ENCODE assay signal across 9 mouse cellular contexts in the genomic region with DNA sequence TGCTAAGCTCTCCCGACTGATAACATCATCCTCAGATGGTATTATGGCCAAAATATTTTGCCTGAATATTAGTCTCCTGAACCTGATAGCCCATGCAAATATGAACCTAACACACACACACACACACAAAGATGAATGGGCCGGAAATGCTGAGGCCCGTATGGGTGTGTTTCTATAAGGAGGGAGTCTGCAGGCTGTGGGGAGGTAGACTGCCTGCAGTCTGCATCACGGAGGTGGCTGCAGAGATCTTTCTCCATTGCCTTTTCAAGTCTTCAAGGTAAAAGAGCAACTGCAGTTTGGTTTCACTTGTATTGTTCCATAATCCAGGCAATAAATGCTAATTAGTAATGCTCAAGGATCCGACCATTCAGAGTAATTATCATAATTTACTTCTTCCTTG.
DNase-seq lines count a peak whose midpoint lies in the region; ATAC-seq and TF ChIP-seq lines count a peak whose summit lies in the region.
"Had no signal": no experiment of that assay in that cellular context is flagged by ENCODE, and none has a peak within 500 bp of the region (broad histone marks: within the 10 kb centered on the region; RNA-seq: fewer than 3 reads in every experiment).

No protein-coding gene starts in this region.

- peaks cover 93% of the 10 kb centered on the region for H3K79me2 ChIP-seq in myocyte (ENCODE audit: control insufficient read depth, insufficient read depth)

- H3K4me2 ChIP-seq in kidney, embryonic 14.5 days (replicated peaks; ENCODE audit: low read depth, low read length), result no peak overlapping the region; the same call in 1 of the 2 replicates
- H3K4me2 ChIP-seq in embryonic facial prominence, embryonic 11.5 days (ENCODE audit: low read depth, low read length), result peak overlapping the region; percentile 41
- peak overlapping the region; percentile 82 for H3K4me2 ChIP-seq in hindbrain, embryonic 13.5 days
- peak overlapping the region; percentile 98 for H3K4me2 ChIP-seq in myocyte (ENCODE audit: low read depth)

- peaks cover 26% of the 10 kb centered on the region for H3K36me3 ChIP-seq in kidney, embryonic 14.5 days (ENCODE audit: control insufficient read depth, insufficient read depth, low read length)
- peaks cover 14% of the 10 kb centered on the region for H3K36me3 ChIP-seq in embryonic facial prominence, embryonic 11.5 days (replicated peaks; ENCODE audit: control insufficient read depth, insufficient read depth, low read depth, low read length)
- H3K36me3 ChIP-seq in hindbrain, embryonic 13.5 days, result peaks cover 29% of the 10 kb centered on the region
- peaks cover 26% of the 10 kb centered on the region for H3K36me3 ChIP-seq in myocyte (ENCODE audit: control insufficient read depth, insufficient read depth)

- H3K9ac ChIP-seq in kidney, embryonic 14.5 days (ENCODE audit: low read depth, low read length), result no peak overlapping the region; the same call in 1 of the 2 replicates
- peak overlapping the region; percentile 63 for H3K9ac ChIP-seq in embryonic facial prominence, embryonic 11.5 days (replicated peaks; ENCODE audit: low read length)
- peak overlapping the region; percentile 96 for H3K9ac ChIP-seq in hindbrain, embryonic 13.5 days

- no peaks in the 10 kb centered on the region for H3K27me3 ChIP-seq in kidney, embryonic 14.5 days (ENCODE audit: control insufficient read depth, insufficient read depth, low read length)
- H3K27me3 ChIP-seq in embryonic facial prominence, embryonic 11.5 days (ENCODE audit: control insufficient read depth, insufficient read depth, low read length), result no peaks in the 10 kb centered on the region
- no peaks in the 10 kb centered on the region for H3K27me3 ChIP-seq in hindbrain, embryonic 13.5 days
- H3K27me3 ChIP-seq in myocyte (ENCODE audit: control insufficient read depth, insufficient read depth, insufficient read length), result no peaks in the 10 kb centered on the region

- H3K27ac ChIP-seq in kidney, embryonic 14.5 days (ENCODE audit: low read depth, low read length), result peak overlapping the region; percentile 24; the same call in 1 of the 2 replicates
- H3K27ac ChIP-seq in embryonic facial prominence, embryonic 11.5 days (replicated peaks; ENCODE audit: low read depth, low read length), result peak overlapping the region; percentile 75
- H3K27ac ChIP-seq in hindbrain, embryonic 13.5 days, result peak overlapping the region; percentile 98

- H3K9me3 ChIP-seq in kidney, embryonic 14.5 days (ENCODE audit: control insufficient read depth, low read length), result no peaks in the 10 kb centered on the region
- H3K9me3 ChIP-seq in embryonic facial prominence, embryonic 11.5 days (replicated peaks; ENCODE audit: control insufficient read depth, low read length), result no peaks in the 10 kb centered on the region
- no peaks in the 10 kb centered on the region for H3K9me3 ChIP-seq in hindbrain, embryonic 13.5 days

- H3ac ChIP-seq in myocyte (ENCODE audit: control insufficient read depth, insufficient read length), result no peak overlapping the region

- no peak for ATAC-seq in kidney, embryonic 14.5 days (ENCODE audit: low FRiP score, low TSS enrichment)
- ATAC-seq in embryonic facial prominence, embryonic 11.5 days (replicated peaks; ENCODE audit: insufficient number of reproducible peaks, low FRiP score, low TSS enrichment, low read depth), result no peak
- ATAC-seq in hindbrain, embryonic 13.5 days (ENCODE audit: low FRiP score), result no peak

- no peak for DNase-seq in kidney, postnatal 10 days
- DNase-seq in embryonic facial prominence, embryonic 11.5 days (ENCODE audit: low spot score), result no peak
- DNase-seq in cerebellum, adult 9-10 months, result no peak
- no peak for DNase-seq in right cerebral cortex, postnatal 10 days (ENCODE audit: low spot score in 2 of 2)
- no peak for DNase-seq in embryo, embryonic 10.5 days (ENCODE audit: low spot score)
- DNase-seq: layer of hippocampus, adult 9-11 months had no signal

- WGBS in kidney, embryonic 14.5 days, result 44% methylated on average over 5 of the region's 5 CpGs
- WGBS in embryonic facial prominence, embryonic 11.5 days, result 44% methylated on average over 5 of the region's 5 CpGs
- WGBS in hindbrain, embryonic 13.5 days, result 20% methylated on average over 5 of the region's 5 CpGs

- peak; percentile 15 for TF ChIP-seq POLR2A in myocyte (IDR thresholded peaks at IDR 0.05; ENCODE audit: insufficient read length, low read depth)

- no peak overlapping the region for H3K4me3 ChIP-seq in kidney, embryonic 14.5 days (ENCODE audit: low read length)
- H3K4me3 ChIP-seq in embryonic facial prominence, embryonic 11.5 days (ENCODE audit: low read depth, low read length), result peak overlapping the region; percentile 19; the same call in 1 of the 2 replicates
- H3K4me3 ChIP-seq in hindbrain, embryonic 13.5 days, result peak overlapping the region; percentile 82
- peak overlapping the region; percentile 96 for H3K4me3 ChIP-seq in myocyte

- peaks cover 7% of the 10 kb centered on the region; the same call in 1 of the 2 replicates for H3K4me1 ChIP-seq in kidney, embryonic 14.5 days (ENCODE audit: control insufficient read depth, insufficient read depth, low read length)
- H3K4me1 ChIP-seq in embryonic facial prominence, embryonic 11.5 days (ENCODE audit: control insufficient read depth, insufficient read depth, low read length), result no peaks in the 10 kb centered on the region
- H3K4me1 ChIP-seq in hindbrain, embryonic 13.5 days (replicated peaks), result peaks cover 46% of the 10 kb centered on the region

TF ChIP-seq in myocyte, 11 proteins besides CTCF, POLR2A, EP300 and RAD21:
- TF ChIP-seq MYOG (IDR thresholded peaks at IDR 0.05; ENCODE audit: control insufficient read depth in 1 of 3, insufficient read depth in 1 of 3, insufficient read length in 2 of 3, low read depth in 2 of 3) (no peak), POLR2AphosphoS2 (IDR thresholded peaks at IDR 0.05; ENCODE audit: insufficient read length, low read depth) (peak; percentile 28)

Comparison
In these comparisons a context has a peak if more than half of its experiments do, and no peak if none do; other contexts are left out.
1. H3K27ac ChIP-seq: peak in every context shown above with its lines; median percentile 98 in hindbrain, embryonic 13.5 days; 75 in embryonic facial prominence, embryonic 11.5 days; 24 in kidney, embryonic 14.5 days.